Mouse (Mus musculus) cortical plate, adult 2 months (tissue): Measurements from ENCODE around the gene Farsa.

Experiments used
- CTCF ChIP-seq: fragments of 200-500 bp; IDR thresholded peaks from 2 replicates; pipeline ENCODE4 v1.5.1; 2011; ENCODE audit warnings: mild to moderate bottlenecking, control low read depth, low read length; ENCODE audit not compliant: insufficient read depth; ENCODE audit errors: extremely low read depth
- POLR2A ChIP-seq: fragments of 200-500 bp; IDR thresholded peaks from 2 replicates; pipeline ENCODE4 v1.6.1; 2011; ENCODE audit warnings: mild to moderate bottlenecking, low read length, control low read depth; ENCODE audit not compliant: insufficient read depth; ENCODE audit errors: extremely low read depth

DNA sequence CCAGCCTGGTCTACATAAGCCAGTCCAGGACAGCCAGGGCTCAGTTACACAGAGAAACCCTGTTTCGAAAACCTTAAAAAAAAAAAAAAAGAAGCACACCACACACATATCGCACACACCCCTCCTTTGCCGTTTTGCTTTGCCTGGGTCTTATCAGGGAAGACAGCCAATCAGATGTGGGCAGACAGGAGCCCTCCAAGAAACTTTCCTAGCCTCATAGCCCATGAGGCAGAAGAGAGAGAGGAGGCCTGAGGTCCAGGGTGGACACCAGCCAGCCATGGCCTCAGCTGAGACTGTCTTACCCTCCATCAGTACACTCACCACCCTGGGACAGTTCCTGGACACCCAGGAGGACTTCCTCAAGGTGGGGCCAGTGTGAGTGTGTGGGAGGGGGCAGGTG, 45.0 kb downstream of the Farsa start, which contains the start of gene Klf1:
- TF ChIP-seq CTCF (no peak), POLR2A (no peak)
